Mouse (Mus musculus) myocyte (in vitro differentiated cells): ENCODE data around the gene C1qtnf6.

Experiments used
- MAX ChIP-seq: IDR thresholded peaks from one replicate; pipeline ENCODE4 v1.6.1; 2011; ENCODE audit warnings: low read depth, mild to moderate bottlenecking, control low read depth
- TCF12 ChIP-seq: IDR thresholded peaks from one replicate; pipeline ENCODE4 v1.6.1; 2011; ENCODE audit warnings: mild to moderate bottlenecking, control low read depth; ENCODE audit not compliant: poor library complexity, insufficient read depth, severe bottlenecking

DNA sequence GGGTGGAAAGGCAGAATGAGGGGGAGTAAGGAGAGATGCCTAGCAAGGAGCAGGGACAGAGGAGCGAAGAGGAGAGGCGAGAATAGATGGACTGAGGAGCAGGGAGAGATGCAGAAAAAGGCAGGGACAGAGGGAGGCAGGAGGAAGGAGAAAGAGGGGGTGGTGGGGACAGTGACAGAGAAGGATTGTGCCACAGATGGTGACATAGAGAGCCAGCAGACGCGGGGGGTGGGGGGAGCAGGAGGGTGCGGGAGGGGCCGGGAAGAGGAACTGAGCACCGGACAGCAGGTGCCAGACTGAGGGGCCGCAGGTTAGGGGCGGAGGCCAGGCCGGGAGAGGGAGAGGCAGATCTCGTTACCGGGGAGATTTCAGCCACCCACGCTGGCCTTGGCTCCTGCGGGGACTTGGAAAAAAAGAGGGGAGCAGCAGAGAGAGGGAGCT lies 13.4 kb upstream of the C1qtnf6 start, which contains the start of gene Sstr3:
- no peak for TF ChIP-seq TCF12
- no peak for TF ChIP-seq MAX
